ENCODE assay signal across 21 mouse cellular contexts in the genomic region with DNA sequence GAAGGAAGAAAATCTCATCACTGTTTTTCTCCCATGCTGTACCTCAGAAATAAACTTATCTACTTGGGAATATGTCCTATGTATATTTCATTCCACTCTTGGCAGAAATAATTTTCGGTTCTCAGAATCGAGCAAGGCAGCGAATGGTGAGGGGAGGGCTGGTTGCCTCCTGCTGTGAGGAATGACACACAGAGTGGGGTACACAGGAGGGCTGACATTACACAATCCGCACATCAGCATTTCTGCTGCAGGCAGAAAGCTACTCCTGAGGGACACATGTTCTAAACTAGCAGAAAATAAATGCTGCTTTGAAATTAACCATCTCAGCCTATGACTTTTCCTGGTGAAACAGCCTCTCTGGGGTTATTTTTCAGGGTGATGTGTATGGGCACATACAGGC.
DNase-seq lines count a peak whose midpoint lies in the region; ATAC-seq and TF ChIP-seq lines count a peak whose summit lies in the region.
"Had no signal": no experiment of that assay in that cellular context is flagged by ENCODE, and none has a peak within 500 bp of the region (broad histone marks: within the 10 kb centered on the region; RNA-seq: fewer than 3 reads in every experiment).

No protein-coding gene starts in this region.

- no peak for TF ChIP-seq CTCF in thymus, adult 2 months (IDR thresholded peaks at IDR 0.05; ENCODE audit: borderline replicate concordance, control insufficient read depth, extremely low read depth, insufficient read depth, low read length, poor library complexity)

- TF ChIP-seq POLR2A in thymus, adult 2 months (IDR thresholded peaks at IDR 0.05; ENCODE audit: control insufficient read depth, extremely low read depth, insufficient read depth, low read length, poor library complexity): no peak

- H3K9me3 ChIP-seq in midbrain, embryonic 14.5 days (ENCODE audit: control insufficient read depth, low read length): no peaks in the 10 kb centered on the region
- no peaks in the 10 kb centered on the region for H3K9me3 ChIP-seq in midbrain, embryonic 13.5 days
- H3K9me3 ChIP-seq in embryonic facial prominence, embryonic 14.5 days (ENCODE audit: control insufficient read depth, low read length): no peaks in the 10 kb centered on the region
- H3K9me3 ChIP-seq: embryonic facial prominence, embryonic 15.5 days; forebrain, embryonic 10.5 days; heart, embryonic 13.5 days; hindbrain, embryonic 13.5 days had no signal

- no peak overlapping the region for H3K27ac ChIP-seq in midbrain, embryonic 14.5 days (replicated peaks; ENCODE audit: low read depth, low read length)
- H3K27ac ChIP-seq in midbrain, embryonic 13.5 days: no peak overlapping the region
- peak overlapping the region; percentile 35 for H3K27ac ChIP-seq in thymus, adult 2 months (ENCODE audit: control insufficient read depth, insufficient read depth, low read length)
- no peak overlapping the region for H3K27ac ChIP-seq in embryonic facial prominence, embryonic 14.5 days (replicated peaks; ENCODE audit: low read depth, low read length)
- H3K27ac ChIP-seq: forebrain, embryonic 10.5 days; heart, embryonic 13.5 days; hindbrain, embryonic 13.5 days had no signal

- no peaks in the 10 kb centered on the region for H3K27me3 ChIP-seq in midbrain, embryonic 14.5 days (ENCODE audit: control insufficient read depth, insufficient read depth, low read length)
- H3K27me3 ChIP-seq in midbrain, embryonic 13.5 days: no peaks in the 10 kb centered on the region
- H3K27me3 ChIP-seq in thymus, adult 2 months (ENCODE audit: control insufficient read depth, insufficient read depth, low read length): no peaks in the 10 kb centered on the region
- no peaks in the 10 kb centered on the region for H3K27me3 ChIP-seq in embryonic facial prominence, embryonic 14.5 days (replicated peaks; ENCODE audit: control insufficient read depth, insufficient read depth, low read length)
- H3K27me3 ChIP-seq: embryonic facial prominence, embryonic 15.5 days; heart, embryonic 13.5 days; hindbrain, embryonic 13.5 days had no signal

- H3K4me1 ChIP-seq in midbrain, embryonic 14.5 days (ENCODE audit: control insufficient read depth, insufficient read depth, low read length): no peaks in the 10 kb centered on the region
- H3K4me1 ChIP-seq in midbrain, embryonic 13.5 days (replicated peaks): peaks cover 3% of the 10 kb centered on the region; the same call in 1 of the 2 replicates
- H3K4me1 ChIP-seq in thymus, adult 2 months (replicated peaks; ENCODE audit: control insufficient read depth, insufficient read depth, low read length): peaks cover 9% of the 10 kb centered on the region
- H3K4me1 ChIP-seq in embryonic facial prominence, embryonic 14.5 days (ENCODE audit: control insufficient read depth, insufficient read depth, low read length): peaks cover 5% of the 10 kb centered on the region; the same call in 1 of the 2 replicates
- H3K4me1 ChIP-seq: heart, embryonic 13.5 days; hindbrain, embryonic 13.5 days had no signal

- no peaks in the 10 kb centered on the region for H3K36me3 ChIP-seq in midbrain, embryonic 14.5 days (ENCODE audit: control insufficient read depth, insufficient read depth, low read length)
- H3K36me3 ChIP-seq in midbrain, embryonic 13.5 days: no peaks in the 10 kb centered on the region
- H3K36me3 ChIP-seq in thymus, adult 2 months (ENCODE audit: control insufficient read depth, insufficient read depth, low read length): no peaks in the 10 kb centered on the region
- no peaks in the 10 kb centered on the region for H3K36me3 ChIP-seq in embryonic facial prominence, embryonic 14.5 days (ENCODE audit: control insufficient read depth, insufficient read depth, low read length)
- H3K36me3 ChIP-seq: embryonic facial prominence, embryonic 15.5 days; forebrain, embryonic 10.5 days; heart, embryonic 13.5 days; hindbrain, embryonic 13.5 days had no signal

- WGBS in midbrain, embryonic 14.5 days: 41% methylated on average over 4 of the region's 4 CpGs
- WGBS in midbrain, embryonic 13.5 days: 52% methylated on average over 4 of the region's 4 CpGs
- WGBS in thymus, adult 2 months: 95% methylated on average over 4 of the region's 4 CpGs
- WGBS in embryonic facial prominence, embryonic 14.5 days: 30% methylated on average over 4 of the region's 4 CpGs

- no peak overlapping the region for H3K9ac ChIP-seq in midbrain, embryonic 14.5 days (replicated peaks; ENCODE audit: low read length)
- H3K9ac ChIP-seq in midbrain, embryonic 13.5 days (replicated peaks): no peak overlapping the region
- no peak overlapping the region for H3K9ac ChIP-seq in embryonic facial prominence, embryonic 14.5 days (ENCODE audit: low read depth, low read length)
- H3K9ac ChIP-seq: embryonic facial prominence, embryonic 15.5 days; heart, embryonic 13.5 days; hindbrain, embryonic 13.5 days had no signal

- no peak overlapping the region for H3K4me3 ChIP-seq in midbrain, embryonic 14.5 days (replicated peaks; ENCODE audit: low read depth, low read length)
- no peak overlapping the region for H3K4me3 ChIP-seq in midbrain, embryonic 13.5 days (replicated peaks)
- H3K4me3 ChIP-seq in thymus, adult 2 months (ENCODE audit: control insufficient read depth, insufficient read depth, low read length): no peak overlapping the region
- no peak overlapping the region for H3K4me3 ChIP-seq in embryonic facial prominence, embryonic 14.5 days (ENCODE audit: low read depth, low read length)
- H3K4me3 ChIP-seq: embryonic facial prominence, embryonic 15.5 days; erythroblast, embryonic 14.5 days; forebrain, embryonic 10.5 days; heart, embryonic 13.5 days; hindbrain, embryonic 13.5 days had no signal

- DNase-seq in midbrain, embryonic 14.5 days: peak; percentile 41
- no peak for DNase-seq in thymus, adult 2 months
- no peak for DNase-seq in thymus, postnatal 25 days
- DNase-seq in NIH3T3 (ENCODE audit: low read depth): peak; percentile 36
- DNase-seq in embryonic facial prominence, embryonic 14.5 days (ENCODE audit: low spot score): peak; percentile 61
- DNase-seq in right cerebral cortex, postnatal 25 days: no peak
- DNase-seq: adrenal gland, adult 8-10 months; adrenal gland, postnatal 36 days; cerebellum, adult 11 months; cerebellum, adult 8-10 months; cerebellum, postnatal 36 days; gastrocnemius, postnatal 36 days; heart, adult 11 months; heart, postnatal 36 days had no signal

- H3K4me2 ChIP-seq in midbrain, embryonic 14.5 days (ENCODE audit: low read length): no peak overlapping the region
- no peak overlapping the region for H3K4me2 ChIP-seq in midbrain, embryonic 13.5 days (replicated peaks)
- H3K4me2 ChIP-seq in embryonic facial prominence, embryonic 14.5 days (ENCODE audit: low read depth, low read length): no peak overlapping the region
- H3K4me2 ChIP-seq: embryonic facial prominence, embryonic 15.5 days; heart, embryonic 13.5 days; hindbrain, embryonic 13.5 days had no signal

- no peak for ATAC-seq in midbrain, embryonic 14.5 days (ENCODE audit: low FRiP score, low TSS enrichment)
- no peak for ATAC-seq in midbrain, embryonic 13.5 days
- no peak for ATAC-seq in embryonic facial prominence, embryonic 14.5 days (ENCODE audit: low read depth)
- ATAC-seq: forebrain, embryonic 14.5 days had no signal

Comparison
In these comparisons a context has a peak if more than half of its experiments do, and no peak if none do; other contexts are left out.
1. DNase-seq: peak in midbrain, embryonic 14.5 days (single experiment), NIH3T3 (single experiment) and embryonic facial prominence, embryonic 14.5 days (single experiment); none in thymus, adult 2 months (single experiment), thymus, postnatal 25 days (single experiment) and right cerebral cortex, postnatal 25 days (single experiment).